ENCODE assay signal across 8 mouse cellular contexts in genomic region chr2:173264467-173265128, GRCm38 (mm10). TPM values are rescaled to one million over a fixed set of nuclear protein-coding genes. Genes with fewer than 3 reads are reported as not detected.
A peak's percentile ranks its signal among the peaks of the same experiment; 100 is the strongest.
DNase-seq lines count a peak whose midpoint lies in the region; TF ChIP-seq lines count a peak whose summit lies in the region.

No protein-coding gene starts in this region.

- no peak overlapping the region for H3K4me3 ChIP-seq in layer of hippocampus, adult 2 months

- no peak for TF ChIP-seq CTCF in layer of hippocampus, adult 2 months (conservative IDR thresholded peaks at IDR 0.05)

- intact Hi-C loops in left cerebral cortex, postnatal 4 days (cut with DNase I) = no loop called here
- intact Hi-C loops in gastrocnemius, postnatal 36 days (cut with DNase I) = no loop called here

- H3K27ac ChIP-seq in layer of hippocampus, adult 2 months = no peak overlapping the region

- peak; percentile 82 for DNase-seq in left cerebral cortex, postnatal 4 days
- no peak for DNase-seq in left cerebral cortex, adult 11 months (ENCODE audit: low spot score)
- DNase-seq in ZHBTc4 (ENCODE audit: low read depth, low spot score) = peak; percentile 86
- DNase-seq in gastrocnemius, postnatal 36 days = peak; percentile 54 to 69
- peak; percentile 87 for DNase-seq in kidney, postnatal 14 days
- peak; percentile 51 for DNase-seq in neural tube, embryonic 10.5 days (ENCODE audit: extremely low spot score, low spot score)
- no peak for DNase-seq in layer of hippocampus, adult 2 months (ENCODE audit: low spot score in 2 of 2)
- no peak for DNase-seq in layer of hippocampus, postnatal 36 days

RNA-seq across cellular contexts. Expression of gene Pmepa1, which starts 11.7 kb away (rescaled TPM):
- 10 to 100 TPM; 32.7 to 45.3 TPM for total RNA-seq in left cerebral cortex, postnatal 4 days (2021)
- total RNA-seq in gastrocnemius, postnatal 36 days (2021) = 10 to 100 TPM; 14.7 to 21.8 TPM
- total RNA-seq in layer of hippocampus, adult 2 months (2021) = 10 to 100 TPM; 20.4 to 24.0 TPM
- 10 to 100 TPM; 20.3 to 23.2 TPM for total RNA-seq in layer of hippocampus, postnatal 36 days (2021)

RNA-seq across cellular contexts. Expression of gene Zbp1, which starts 45.9 kb away (rescaled TPM):
- total RNA-seq in left cerebral cortex, postnatal 4 days (2021) = under 1 TPM in 1 of 2 experiments, not detected in 1; 0.20 TPM
- under 1 TPM in 1 of 2 experiments, not detected in 1; 0.30 TPM for total RNA-seq in gastrocnemius, postnatal 36 days (2021)
- under 1 TPM in 1 of 2 experiments, not detected in 1; 0.28 TPM for total RNA-seq in layer of hippocampus, adult 2 months (2021)
- total RNA-seq in layer of hippocampus, postnatal 36 days (2021) = under 1 TPM in 1 of 2 experiments, not detected in 1; 0.35 TPM

Comparison
In these comparisons a context has a peak if more than half of its experiments do, and no peak if none do; other contexts are left out.
1. DNase-seq: peak in left cerebral cortex, postnatal 4 days (single experiment), ZHBTc4 (single experiment), gastrocnemius, postnatal 36 days (2 of 2), kidney, postnatal 14 days (single experiment) and neural tube, embryonic 10.5 days (single experiment); none in left cerebral cortex, adult 11 months (single experiment), layer of hippocampus, adult 2 months (0 of 2) and layer of hippocampus, postnatal 36 days (0 of 2).